Mouse (Mus musculus) intestine, embryonic 16.5 days (tissue): ENCODE data around the gene Ubp1. TPM values are rescaled to one million over a fixed set of nuclear protein-coding genes. Genes with fewer than 3 reads are reported as not detected.

Experiments used
- ATAC-seq: fragments of 200-750 bp; cut with Nextera tagmentation; 2 replicates; pipeline ENCODE4 v1.8.0; 2017; ENCODE audit warnings: moderate TSS enrichment, moderate library complexity
- H3K27ac ChIP-seq: fragments of 300-500 bp; sonication (generic); 2 replicates; pipeline ENCODE4 v1.5.1; 2014; ENCODE audit warnings: mild to moderate bottlenecking, low read length
- H3K27me3 ChIP-seq: fragments of 300-500 bp; sonication (generic); replicated peaks from 2 replicates; pipeline ENCODE4 v1.6.1; 2014; ENCODE audit warnings: low read length, control low read depth, mixed read lengths; ENCODE audit not compliant: control insufficient read depth, insufficient read depth
- H3K36me3 ChIP-seq: fragments of 300-500 bp; sonication (generic); 2 replicates; pipeline ENCODE4 v1.6.1; 2014; ENCODE audit warnings: low read length, control low read depth; ENCODE audit not compliant: control insufficient read depth, insufficient read depth
- H3K4me1 ChIP-seq: fragments of 300-500 bp; sonication (generic); 2 replicates; pipeline ENCODE4 v1.6.1; 2014; ENCODE audit warnings: low read length, control low read depth, mixed read lengths; ENCODE audit not compliant: control insufficient read depth, insufficient read depth
- H3K4me2 ChIP-seq: fragments of 300-500 bp; sonication (generic); 2 replicates; pipeline ENCODE4 v1.6.1; 2014; ENCODE audit warnings: low read depth, low read length, control low read depth
- H3K4me3 ChIP-seq: fragments of 300-500 bp; sonication (generic); 2 replicates; pipeline ENCODE4 v1.5.1; 2014; ENCODE audit warnings: mild to moderate bottlenecking, low read length
- H3K9ac ChIP-seq: fragments of 300-500 bp; sonication (generic); 2 replicates; pipeline ENCODE4 v1.6.1; 2014; ENCODE audit warnings: low read depth, low read length
- H3K9me3 ChIP-seq: fragments of 300-500 bp; sonication (generic); 2 replicates; pipeline ENCODE4 v1.6.1; 2016; ENCODE audit warnings: low read length, control low read depth; ENCODE audit not compliant: control insufficient read depth
- WGBS: fragments of 180-500 bp; shearing (Covaris S2); extraction: QIAGEN DNeasy Blood & Tissue Kit; methylation state at CpG from one replicate; pipeline ENCODE4 v1.1.7; 2014; 5-methylcytosine and 5-hydroxymethylcytosine counted together
- polyA plus RNA-seq: library from polyadenylated mRNA; unstranded; fragments of >200 nt; fragmentation: Nextera tagmentation; extraction: Ambion mirVana; gene quantifications from 2 replicates; pipeline ENCODE4 v1.2.1, GENCODE M21; 2015

Gene Ubp1
- polyA plus RNA-seq, 1 experiment from 2014 or later = 17.3 TPM

DNA sequence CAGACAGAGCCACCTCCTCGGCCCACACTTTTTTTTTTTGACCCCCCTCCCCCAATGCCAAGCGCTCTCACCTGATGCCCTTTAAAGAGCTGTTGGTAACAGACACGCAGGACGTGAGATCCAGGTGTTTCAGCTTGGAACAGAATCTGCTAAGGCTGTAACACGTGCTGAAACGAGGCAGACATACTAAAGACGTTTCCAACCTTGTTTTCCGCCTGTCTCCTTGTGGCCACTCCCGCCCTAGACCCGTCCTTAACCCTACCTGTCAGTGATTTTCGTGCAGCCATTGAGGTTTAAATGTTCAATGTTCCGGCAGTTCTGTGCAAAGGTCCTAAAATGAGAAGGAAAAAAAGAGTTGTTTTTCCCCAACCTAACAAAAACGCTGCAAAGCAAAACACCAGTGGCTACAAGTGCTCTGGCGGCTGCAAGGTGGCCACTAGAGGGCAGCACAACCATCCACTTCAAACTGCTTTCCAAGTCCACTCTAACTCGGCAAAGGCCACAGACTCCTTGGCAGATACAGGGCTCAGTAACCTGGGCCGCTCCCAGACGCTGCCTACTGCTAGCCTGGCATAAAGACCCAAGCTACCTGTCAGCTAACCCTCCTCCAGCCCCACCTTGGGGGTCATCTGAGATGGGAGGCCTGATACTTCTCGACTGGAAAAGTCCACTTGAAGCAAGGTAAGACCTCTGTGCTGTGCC, 60.0 kb downstream of the Ubp1 start:
- H3K27me3 ChIP-seq = no peaks in the 10 kb centered on the region
- H3K27ac ChIP-seq = no peak overlapping the region
- WGBS = 18% methylated on average over 18 of the region's 18 CpGs
- H3K9ac ChIP-seq = peak overlapping the region; percentile 34; the same call in 1 of the 2 replicates
- ATAC-seq = peak; percentile 93
- no peaks in the 10 kb centered on the region for H3K4me1 ChIP-seq
- no peaks in the 10 kb centered on the region for H3K9me3 ChIP-seq
- no peaks in the 10 kb centered on the region for H3K36me3 ChIP-seq
- H3K4me2 ChIP-seq = peak overlapping the region; percentile 50
- peak overlapping the region; percentile 25 for H3K4me3 ChIP-seq

DNA sequence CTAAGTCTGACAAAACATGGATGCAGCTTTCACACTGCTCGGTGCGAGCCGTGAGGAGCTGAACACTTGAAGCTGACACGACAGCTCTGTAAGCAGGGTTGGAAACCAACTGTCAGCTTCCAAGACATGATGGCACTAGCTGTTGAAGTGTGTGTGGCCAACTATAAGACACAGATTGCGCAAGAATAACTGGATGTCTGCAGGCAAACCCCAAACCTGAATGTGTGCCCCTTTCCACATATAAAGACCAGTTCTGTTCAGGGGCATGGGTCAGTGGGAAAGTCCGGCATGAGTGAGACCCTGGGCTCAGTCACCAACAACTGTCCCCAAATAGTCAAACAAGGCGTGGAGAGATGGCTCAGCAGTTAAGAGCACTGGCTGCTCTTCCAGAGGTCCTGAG, 62.1 kb downstream of the Ubp1 start:
- Histone ChIP-seq H3K4me3 (no peak overlapping the region), H3K27me3 (no peaks in the 10 kb centered on the region), H3K4me2 (no peak overlapping the region), H3K27ac (no peak overlapping the region), H3K36me3 (no peaks in the 10 kb centered on the region), H3K9me3 (no peaks in the 10 kb centered on the region), H3K9ac (no peak overlapping the region), H3K4me1 (no peaks in the 10 kb centered on the region)
- WGBS = 88% methylated on average over 7 of the region's 7 CpGs
- no peak for ATAC-seq

DNA sequence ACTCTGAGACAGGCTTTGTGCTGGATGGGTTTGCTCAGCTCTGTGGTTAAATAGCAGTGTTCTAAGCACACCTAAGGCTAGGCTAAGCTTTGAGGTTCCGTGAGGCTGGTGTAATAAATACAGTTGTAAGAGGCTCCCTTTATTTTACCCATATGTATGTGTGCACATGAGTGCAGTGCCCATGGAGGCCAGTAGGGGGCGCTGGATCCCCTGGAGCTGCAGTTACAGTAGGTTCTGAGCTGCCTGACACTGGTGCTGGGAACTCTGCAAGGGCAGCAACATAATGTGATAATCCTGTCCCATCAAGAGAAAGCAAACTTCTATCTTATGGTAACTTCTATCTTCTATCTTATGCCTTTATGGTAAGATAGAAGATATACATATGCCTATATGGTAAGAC, 67.6 kb downstream of the Ubp1 start:
- Histone ChIP-seq H3K36me3 (no peaks in the 10 kb centered on the region), H3K4me2 (no peak overlapping the region), H3K9ac (no peak overlapping the region), H3K4me1 (no peaks in the 10 kb centered on the region), H3K4me3 (no peak overlapping the region), H3K9me3 (peaks cover 3% of the 10 kb centered on the region; the same call in 1 of the 2 replicates), H3K27ac (no peak overlapping the region), H3K27me3 (no peaks in the 10 kb centered on the region)
- no peak for ATAC-seq
- WGBS = 55% methylated on average over 2 of the region's 2 CpGs

DNA sequence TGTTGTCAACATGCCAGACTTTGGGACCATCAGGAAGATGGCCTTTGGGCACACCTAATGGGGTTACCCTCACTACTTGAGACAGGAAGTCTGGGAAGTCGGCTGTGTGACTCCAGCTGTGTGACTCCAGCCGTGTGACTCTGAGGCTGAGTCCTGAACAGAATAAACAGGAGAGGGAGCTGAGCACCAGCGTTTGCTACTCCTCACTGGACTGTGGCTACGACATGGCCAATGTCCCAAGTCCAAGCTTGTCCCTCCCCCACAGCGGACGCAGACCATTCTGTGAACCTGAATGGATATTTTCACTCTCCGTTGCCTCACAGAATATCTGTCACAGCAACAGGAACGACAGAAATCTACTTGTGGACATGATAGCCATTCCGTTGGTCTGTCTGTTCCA, 76.1 kb downstream of the Ubp1 start:
- H3K9ac ChIP-seq = no peak overlapping the region
- peaks cover 3% of the 10 kb centered on the region; the same call in 1 of the 2 replicates for H3K9me3 ChIP-seq
- no peaks in the 10 kb centered on the region for H3K4me1 ChIP-seq
- H3K36me3 ChIP-seq = no peaks in the 10 kb centered on the region
- WGBS = 70% methylated on average over 9 of the region's 9 CpGs
- no peak overlapping the region for H3K4me3 ChIP-seq
- no peak overlapping the region for H3K4me2 ChIP-seq
- no peak for ATAC-seq
- H3K27me3 ChIP-seq = no peaks in the 10 kb centered on the region
- H3K27ac ChIP-seq = no peak overlapping the region

DNA sequence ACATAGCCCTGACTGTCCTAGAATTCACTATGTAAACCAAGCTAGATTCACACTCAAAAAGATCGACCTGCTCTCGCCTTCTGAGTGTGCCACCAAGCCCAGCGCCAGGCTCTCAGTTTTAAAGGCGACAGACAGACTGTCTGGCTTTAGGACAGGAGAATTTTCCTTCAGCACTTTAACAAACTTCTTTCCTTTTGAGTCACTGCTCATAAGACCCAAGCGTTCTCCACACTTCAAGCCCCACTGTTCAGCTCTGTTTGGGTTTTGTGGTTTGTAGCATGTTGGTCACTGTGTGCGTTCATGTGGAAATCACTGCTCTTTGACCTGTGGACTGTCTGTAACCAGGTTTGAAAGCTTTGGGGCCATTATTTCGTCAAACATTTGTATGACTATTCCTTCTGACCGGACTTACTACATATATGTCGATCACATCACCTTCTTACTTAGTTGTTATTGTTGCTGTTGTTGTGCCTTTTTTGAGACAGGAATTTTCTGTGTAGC, 77.2 kb downstream of the Ubp1 start:
- Histone ChIP-seq H3K36me3 (no peaks in the 10 kb centered on the region), H3K9ac (no peak overlapping the region), H3K27ac (no peak overlapping the region), H3K4me2 (no peak overlapping the region), H3K27me3 (no peaks in the 10 kb centered on the region), H3K9me3 (no peaks in the 10 kb centered on the region), H3K4me1 (no peaks in the 10 kb centered on the region), H3K4me3 (no peak overlapping the region)
- WGBS = 91% methylated on average over 9 of the region's 9 CpGs
- no peak for ATAC-seq

DNA sequence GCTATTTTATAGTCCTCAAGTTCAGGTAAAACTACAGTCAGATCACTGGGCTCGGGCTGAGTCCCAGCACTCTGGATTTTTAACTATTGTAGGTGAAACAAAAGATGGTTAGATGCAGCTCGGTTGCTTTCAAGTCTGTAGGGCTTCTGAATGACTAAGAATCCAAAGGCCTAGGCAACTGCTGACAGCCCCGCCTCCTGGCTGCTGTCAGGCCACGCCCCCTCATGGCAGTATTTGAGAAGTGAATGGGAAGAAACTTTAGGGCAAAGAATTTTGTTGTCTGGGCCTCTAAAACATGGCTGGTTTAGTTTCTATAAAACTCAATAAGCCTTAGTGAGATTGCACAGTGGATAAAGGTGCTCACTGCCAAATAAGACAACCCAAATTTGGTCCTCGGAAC, 78.8 kb downstream of the Ubp1 start:
- Histone ChIP-seq H3K27ac (no peak overlapping the region), H3K27me3 (no peaks in the 10 kb centered on the region), H3K9ac (no peak overlapping the region), H3K9me3 (no peaks in the 10 kb centered on the region), H3K36me3 (no peaks in the 10 kb centered on the region), H3K4me1 (no peaks in the 10 kb centered on the region), H3K4me2 (no peak overlapping the region), H3K4me3 (no peak overlapping the region)
- WGBS = 54% methylated on average over 5 of the region's 5 CpGs
- no peak for ATAC-seq

DNA sequence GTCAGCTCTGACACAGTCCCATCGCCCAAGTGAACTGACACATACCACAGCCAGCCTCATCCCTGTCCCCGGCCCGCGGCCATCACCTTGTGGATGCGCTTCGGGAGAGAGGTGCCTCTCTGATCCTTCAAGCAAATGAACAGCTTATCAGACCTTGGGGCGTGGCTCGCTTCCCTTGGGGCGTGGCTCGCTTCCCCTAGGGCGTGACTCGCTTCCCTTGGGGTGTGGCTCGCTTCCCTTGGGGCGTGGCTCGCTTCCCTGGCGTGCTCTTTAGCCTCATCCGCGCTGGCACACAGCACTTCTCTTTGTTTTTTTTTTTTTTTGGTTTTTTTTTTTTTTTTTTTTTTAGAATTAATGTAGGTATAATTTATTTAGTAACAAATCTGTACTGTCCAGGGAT, 80.5 kb downstream of the Ubp1 start:
- ATAC-seq = no peak
- no peak overlapping the region for H3K27ac ChIP-seq
- H3K4me1 ChIP-seq = no peaks in the 10 kb centered on the region
- H3K4me2 ChIP-seq = no peak overlapping the region
- no peak overlapping the region for H3K4me3 ChIP-seq
- H3K36me3 ChIP-seq = no peaks in the 10 kb centered on the region
- no peaks in the 10 kb centered on the region for H3K27me3 ChIP-seq
- H3K9me3 ChIP-seq = no peaks in the 10 kb centered on the region
- WGBS = 72% methylated on average over 18 of the region's 18 CpGs
- H3K9ac ChIP-seq = no peak overlapping the region

DNA sequence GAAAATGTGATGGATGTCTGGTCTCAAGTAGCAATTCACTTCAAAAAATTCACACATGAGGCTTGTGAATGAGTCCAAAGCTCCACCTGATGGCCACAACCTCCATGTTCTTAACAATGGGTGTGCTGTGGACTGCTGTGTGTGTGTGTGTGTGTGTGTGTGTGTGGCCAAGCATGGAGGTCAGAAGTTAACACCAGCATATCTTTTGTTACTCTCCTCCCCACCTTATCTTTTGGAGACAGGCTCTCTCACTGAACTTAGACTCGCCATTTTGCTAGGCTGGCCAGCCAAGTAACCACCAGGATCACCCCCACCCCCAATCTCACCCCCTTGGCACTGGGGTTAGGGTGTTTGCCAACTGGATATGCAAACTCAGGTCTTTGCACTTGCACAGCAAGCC, 83.3 kb downstream of the Ubp1 start:
- Histone ChIP-seq H3K9ac (no peak overlapping the region), H3K9me3 (no peaks in the 10 kb centered on the region), H3K36me3 (no peaks in the 10 kb centered on the region), H3K4me1 (no peaks in the 10 kb centered on the region), H3K4me2 (no peak overlapping the region), H3K4me3 (no peak overlapping the region), H3K27me3 (no peaks in the 10 kb centered on the region), H3K27ac (no peak overlapping the region)
- no peak for ATAC-seq
- WGBS = 82% methylated on average over 1 of the region's 1 CpGs

DNA sequence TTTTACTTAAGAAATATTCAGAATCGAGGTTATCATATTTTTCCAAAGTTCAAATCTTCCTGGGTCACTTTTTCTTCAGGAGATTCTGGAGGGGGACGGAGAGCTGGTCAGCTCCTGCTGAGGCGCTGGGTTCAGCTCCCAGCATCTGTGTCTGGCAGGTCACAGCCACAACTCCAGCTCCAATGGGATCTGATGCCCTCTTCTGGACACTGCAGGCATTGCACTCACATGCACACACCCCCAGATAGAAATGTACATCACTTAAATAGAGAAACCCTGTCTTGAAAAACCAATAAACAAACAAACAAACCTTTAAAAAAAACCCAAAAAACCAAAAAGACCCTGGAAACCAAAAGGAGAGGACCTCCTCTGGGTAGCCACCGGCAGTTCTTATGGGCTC, 85.0 kb downstream of the Ubp1 start:
- Histone ChIP-seq H3K4me1 (no peaks in the 10 kb centered on the region), H3K27ac (no peak overlapping the region), H3K9ac (no peak overlapping the region), H3K4me3 (no peak overlapping the region), H3K4me2 (no peak overlapping the region), H3K36me3 (no peaks in the 10 kb centered on the region), H3K9me3 (no peaks in the 10 kb centered on the region), H3K27me3 (no peaks in the 10 kb centered on the region)
- ATAC-seq = no peak
- 84% methylated on average over 4 of the region's 4 CpGs for WGBS

DNA sequence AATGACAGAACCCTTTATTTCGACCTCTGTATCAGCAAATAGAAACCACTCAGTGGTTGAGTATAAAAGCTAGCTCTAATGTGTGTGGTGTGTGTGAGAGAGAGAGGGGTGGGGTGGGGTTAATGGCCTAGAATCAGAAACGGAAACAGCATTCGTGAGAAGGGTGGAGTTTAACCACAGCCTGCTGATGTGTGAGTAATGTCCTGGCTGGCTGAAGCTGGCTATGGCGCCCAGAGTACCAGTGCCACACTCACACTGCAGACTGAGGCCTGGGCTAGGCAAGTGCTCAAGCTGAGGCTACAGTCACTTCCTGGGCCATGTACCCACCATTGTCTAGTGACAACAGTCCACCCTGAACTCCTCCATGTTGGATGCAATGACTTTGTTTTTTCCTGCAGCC, 85.7 kb downstream of the Ubp1 start:
- no peak for ATAC-seq
- H3K9me3 ChIP-seq = no peaks in the 10 kb centered on the region
- no peak overlapping the region for H3K9ac ChIP-seq
- H3K36me3 ChIP-seq = no peaks in the 10 kb centered on the region
- no peak overlapping the region for H3K27ac ChIP-seq
- H3K4me1 ChIP-seq = no peaks in the 10 kb centered on the region
- no peaks in the 10 kb centered on the region for H3K27me3 ChIP-seq
- H3K4me3 ChIP-seq = no peak overlapping the region
- H3K4me2 ChIP-seq = no peak overlapping the region
- WGBS = 71% methylated on average over 4 of the region's 4 CpGs
